16 mouse cellular contexts compared by ENCODE assay signal in the genomic region with DNA sequence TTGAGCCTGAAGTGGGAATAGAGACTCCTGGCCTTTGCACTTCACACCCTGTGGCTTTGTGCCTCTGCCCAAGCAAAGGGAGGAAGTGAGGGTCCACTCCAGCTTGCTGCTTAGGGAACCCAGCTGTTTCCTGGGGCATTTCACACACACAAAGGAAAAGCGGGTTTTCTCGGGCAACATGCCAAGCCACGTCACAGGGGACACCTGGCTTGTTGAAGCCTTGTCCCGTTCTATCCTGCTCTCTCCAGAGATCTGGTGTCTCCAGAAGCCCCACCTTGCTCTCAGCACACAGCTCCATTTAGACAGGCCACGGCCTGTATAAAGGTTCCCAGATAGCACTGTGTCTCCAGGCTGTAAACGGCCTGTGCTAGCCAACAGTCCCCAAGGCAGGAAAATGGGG. TPM values are rescaled to one million over a fixed set of nuclear protein-coding genes. Genes with fewer than 3 reads are reported as not detected.
DNase-seq lines count a peak whose midpoint lies in the region; ATAC-seq and TF ChIP-seq lines count a peak whose summit lies in the region.
"Had no signal": no experiment of that assay in that cellular context is flagged by ENCODE, and none has a peak within 500 bp of the region (broad histone marks: within the 10 kb centered on the region; RNA-seq: fewer than 3 reads in every experiment).

No protein-coding gene starts in this region.

- H3K9ac ChIP-seq in forebrain, embryonic 14.5 days (ENCODE audit: low read length), result no peak overlapping the region
- H3K9ac ChIP-seq in lung, embryonic 14.5 days, result no peak overlapping the region
- H3K9ac ChIP-seq: hindbrain, embryonic 14.5 days; limb, embryonic 13.5 days; lung, embryonic 15.5 days; neural tube, embryonic 13.5 days had no signal

- H3K27ac ChIP-seq in forebrain, embryonic 10.5 days, result 0 out of 2 replicates have a peak overlapping the region, but pooled peaks have one; percentile 7
- no peak overlapping the region for H3K27ac ChIP-seq in forebrain, embryonic 14.5 days (ENCODE audit: low read depth, low read length)
- no peak overlapping the region for H3K27ac ChIP-seq in lung, embryonic 14.5 days (ENCODE audit: low read depth)
- H3K27ac ChIP-seq in limb, embryonic 10.5 days, result 0 out of 2 replicates have a peak overlapping the region, but pooled peaks have one; percentile 19
- H3K27ac ChIP-seq: heart, adult 2 months; hindbrain, embryonic 14.5 days; limb, embryonic 13.5 days; lung, embryonic 15.5 days; neural tube, embryonic 13.5 days had no signal

- TF ChIP-seq POLR2A in lung, adult 2 months (IDR thresholded peaks at IDR 0.05; ENCODE audit: borderline replicate concordance, extremely low read depth, low read depth, low read length), result no peak
- no peak for TF ChIP-seq POLR2A in brain, embryonic 14.5 days (IDR thresholded peaks at IDR 0.05; ENCODE audit: borderline replicate concordance, extremely low read depth, insufficient read depth, insufficient read length, poor library complexity, severe bottlenecking)

- DNase-seq in forebrain, embryonic 10.5 days (ENCODE audit: extremely low spot score, low spot score), result no peak
- DNase-seq in forebrain, embryonic 14.5 days (ENCODE audit: low spot score), result no peak
- DNase-seq in lung, embryonic 14.5 days, result peak; percentile 50
- no peak for DNase-seq in lung, adult 2 months
- peak; percentile 31 for DNase-seq in brain, embryonic 14.5 days (ENCODE audit: low read depth)
- DNase-seq in limb, embryonic 10.5 days (ENCODE audit: low spot score), result no peak
- DNase-seq in layer of hippocampus, adult 18-20 months (ENCODE audit: low spot score in 2 of 2), result no peak
- no peak for DNase-seq in layer of hippocampus, adult 8-10 months (ENCODE audit: low spot score in 2 of 2)
- DNase-seq: heart, adult 2 months; right cerebral cortex, adult 18-20 months had no signal

- WGBS in forebrain, embryonic 10.5 days, result 92% methylated on average over 6 of the region's 6 CpGs
- WGBS in forebrain, embryonic 14.5 days, result 63% methylated on average over 6 of the region's 6 CpGs
- 52% methylated on average over 6 of the region's 6 CpGs for WGBS in lung, embryonic 14.5 days
- WGBS in lung, adult 2 months, result 44% methylated on average over 6 of the region's 6 CpGs
- WGBS in limb, embryonic 10.5 days, result 83% methylated on average over 6 of the region's 6 CpGs

- peaks cover 22% of the 10 kb centered on the region for H3K4me1 ChIP-seq in forebrain, embryonic 10.5 days
- no peaks in the 10 kb centered on the region; the same call in 1 of the 2 replicates for H3K4me1 ChIP-seq in forebrain, embryonic 14.5 days (ENCODE audit: control insufficient read depth, insufficient read depth, low read length)
- H3K4me1 ChIP-seq in lung, embryonic 14.5 days (ENCODE audit: insufficient read depth), result peaks cover 8% of the 10 kb centered on the region; the same call in 1 of the 2 replicates
- H3K4me1 ChIP-seq in lung, adult 2 months (ENCODE audit: control insufficient read depth, insufficient read depth, low read length), result peaks cover 23% of the 10 kb centered on the region
- peaks cover 14% of the 10 kb centered on the region for H3K4me1 ChIP-seq in limb, embryonic 10.5 days

- TF ChIP-seq CTCF in lung, embryonic 14.5 days (IDR thresholded peaks at IDR 0.05; ENCODE audit: low read depth), result no peak
- no peak for TF ChIP-seq CTCF in lung, adult 2 months (IDR thresholded peaks at IDR 0.05; ENCODE audit: insufficient read depth, low read length)
- TF ChIP-seq CTCF in brain, embryonic 14.5 days (IDR thresholded peaks at IDR 0.05; ENCODE audit: borderline replicate concordance, extremely low read depth, insufficient read depth, insufficient read length), result no peak

- no peaks in the 10 kb centered on the region for H3K9me3 ChIP-seq in forebrain, embryonic 10.5 days
- H3K9me3 ChIP-seq in forebrain, embryonic 14.5 days (replicated peaks; ENCODE audit: control insufficient read depth, low read length), result no peaks in the 10 kb centered on the region
- no peaks in the 10 kb centered on the region for H3K9me3 ChIP-seq in lung, embryonic 14.5 days (ENCODE audit: low read depth, low read length)
- no peaks in the 10 kb centered on the region for H3K9me3 ChIP-seq in limb, embryonic 10.5 days (replicated peaks)
- H3K9me3 ChIP-seq: limb, embryonic 13.5 days; lung, embryonic 15.5 days; neural tube, embryonic 13.5 days had no signal

- no peak overlapping the region for H3K4me2 ChIP-seq in forebrain, embryonic 14.5 days (ENCODE audit: low read length)
- H3K4me2 ChIP-seq in lung, embryonic 14.5 days, result no peak overlapping the region
- H3K4me2 ChIP-seq: hindbrain, embryonic 14.5 days; limb, embryonic 13.5 days; lung, embryonic 15.5 days; neural tube, embryonic 13.5 days had no signal

- ATAC-seq in forebrain, embryonic 14.5 days, result no peak
- ATAC-seq in lung, embryonic 14.5 days (ENCODE audit: insufficient read depth), result 0 out of 2 replicates have a peak, but pooled peaks have one; percentile 26
- ATAC-seq: activated CD4-positive, CD25-positive, alpha-beta regulatory T cell, adult 4 months; midbrain, embryonic 16.5 days had no signal

- H3K27me3 ChIP-seq in forebrain, embryonic 10.5 days (ENCODE audit: poor library complexity, severe bottlenecking), result peaks cover 12% of the 10 kb centered on the region
- no peaks in the 10 kb centered on the region for H3K27me3 ChIP-seq in forebrain, embryonic 14.5 days (replicated peaks; ENCODE audit: control insufficient read depth, insufficient read depth, low read length)
- no peaks in the 10 kb centered on the region for H3K27me3 ChIP-seq in lung, embryonic 14.5 days (ENCODE audit: insufficient read depth, low read length)
- peaks cover 6% of the 10 kb centered on the region; the same call in 1 of the 2 replicates for H3K27me3 ChIP-seq in limb, embryonic 10.5 days (ENCODE audit: low read depth, poor library complexity, severe bottlenecking)
- H3K27me3 ChIP-seq: limb, embryonic 13.5 days; lung, embryonic 15.5 days; neural tube, embryonic 13.5 days had no signal

- no peak overlapping the region for H3K4me3 ChIP-seq in forebrain, embryonic 10.5 days
- H3K4me3 ChIP-seq in forebrain, embryonic 14.5 days (ENCODE audit: low read depth, low read length), result no peak overlapping the region
- no peak overlapping the region for H3K4me3 ChIP-seq in lung, embryonic 14.5 days (ENCODE audit: low read depth, low read length)
- H3K4me3 ChIP-seq in lung, adult 2 months (replicated peaks; ENCODE audit: extremely low read depth, low read depth, low read length), result no peak overlapping the region
- H3K4me3 ChIP-seq in limb, embryonic 10.5 days, result no peak overlapping the region
- H3K4me3 ChIP-seq: heart, adult 2 months; limb, embryonic 13.5 days; lung, embryonic 15.5 days; neural tube, embryonic 13.5 days had no signal

- H3K36me3 ChIP-seq in forebrain, embryonic 10.5 days (replicated peaks), result no peaks in the 10 kb centered on the region
- no peaks in the 10 kb centered on the region for H3K36me3 ChIP-seq in forebrain, embryonic 14.5 days (ENCODE audit: control insufficient read depth, insufficient read depth, low read length)
- H3K36me3 ChIP-seq in lung, embryonic 14.5 days (ENCODE audit: insufficient read depth), result no peaks in the 10 kb centered on the region
- H3K36me3 ChIP-seq in limb, embryonic 10.5 days, result no peaks in the 10 kb centered on the region
- H3K36me3 ChIP-seq: limb, embryonic 13.5 days; lung, embryonic 15.5 days; neural tube, embryonic 13.5 days had no signal

RNA-seq across cellular contexts. Expression of a gene that starts 4.8 kb away (rescaled TPM):
- 2.7 and 3.1 TPM in 2 replicates for polyA plus RNA-seq in forebrain, embryonic 10.5 days (2016; fragmentation: Nextera tagmentation; extraction: Ambion mirVana)
- 4.3 and 6.0 TPM in 2 replicates for polyA plus RNA-seq in forebrain, embryonic 14.5 days (2014; fragmentation: Nextera tagmentation; extraction: Ambion mirVana)
- polyA plus RNA-seq in lung, embryonic 14.5 days (2014; fragmentation: Nextera tagmentation; extraction: Ambion mirVana), result 1.1 TPM in 2 replicates
- polyA plus RNA-seq in lung, adult 2 months (2012; rRNA removed), result 146 and 205 TPM in 2 replicates
- 19.6 and 21.3 TPM in 2 replicates for polyA plus RNA-seq in brain, embryonic 14.5 days (2012; rRNA removed)
- 1.2 TPM in 2 replicates for polyA plus RNA-seq in limb, embryonic 10.5 days (2016; fragmentation: Nextera tagmentation; extraction: Ambion mirVana)
- total RNA-seq in layer of hippocampus, adult 18-20 months (2021), result 10 to 100 TPM; 60.9 to 67.1 TPM
- total RNA-seq in layer of hippocampus, adult 8-10 months (2022), result 10 to 100 TPM; 55.4 to 75.1 (median 63.4) TPM

RNA-seq across cellular contexts. Expression of a gene that starts 19.1 kb away (rescaled TPM):
- polyA plus RNA-seq in forebrain, embryonic 10.5 days (2016; fragmentation: Nextera tagmentation; extraction: Ambion mirVana), result 30.3 and 32.8 TPM in 2 replicates
- polyA plus RNA-seq in forebrain, embryonic 14.5 days (2014; fragmentation: Nextera tagmentation; extraction: Ambion mirVana), result 2.2 and 3.3 TPM in 2 replicates
- polyA plus RNA-seq in lung, embryonic 14.5 days (2014; fragmentation: Nextera tagmentation; extraction: Ambion mirVana), result 9.6 and 10.7 TPM in 2 replicates
- polyA plus RNA-seq in lung, adult 2 months (2012; rRNA removed), result not detected in 2 replicates
- 2.8 and 3.9 TPM in 2 replicates for polyA plus RNA-seq in brain, embryonic 14.5 days (2012; rRNA removed)
- 21.9 and 29.6 TPM in 2 replicates for polyA plus RNA-seq in limb, embryonic 10.5 days (2016; fragmentation: Nextera tagmentation; extraction: Ambion mirVana)
- total RNA-seq in layer of hippocampus, adult 18-20 months (2021), result under 1 TPM; 0.36 to 0.57 TPM
- under 1 TPM in 3 of 4 experiments, not detected in 1; 0.25 to 0.85 (median 0.33) TPM for total RNA-seq in layer of hippocampus, adult 8-10 months (2022)
- polyA plus RNA-seq: heart, adult 2 months had no signal

RNA-seq across cellular contexts. Expression of a gene that starts 23.6 kb away (rescaled TPM):
- polyA plus RNA-seq in forebrain, embryonic 10.5 days (2016; fragmentation: Nextera tagmentation; extraction: Ambion mirVana), result 2,040 and 2,174 TPM in 2 replicates
- polyA plus RNA-seq in forebrain, embryonic 14.5 days (2014; fragmentation: Nextera tagmentation; extraction: Ambion mirVana), result 7,624 and 8,172 TPM in 2 replicates
- polyA plus RNA-seq in lung, embryonic 14.5 days (2014; fragmentation: Nextera tagmentation; extraction: Ambion mirVana), result 1,723 and 1,772 TPM in 2 replicates
- 18.8 and 38.6 TPM in 2 replicates for polyA plus RNA-seq in lung, adult 2 months (2012; rRNA removed)
- 1,070 and 2,202 TPM in 2 replicates for polyA plus RNA-seq in brain, embryonic 14.5 days (2012; rRNA removed)
- polyA plus RNA-seq in limb, embryonic 10.5 days (2016; fragmentation: Nextera tagmentation; extraction: Ambion mirVana), result 1,855 and 1,993 TPM in 2 replicates
- 100 to 1,000 TPM; 373 to 429 TPM for total RNA-seq in layer of hippocampus, adult 18-20 months (2021)
- total RNA-seq in layer of hippocampus, adult 8-10 months (2022), result 100 to 1,000 TPM; 367 to 422 (median 391) TPM

RNA-seq across cellular contexts. Expression of a gene that starts 43.5 kb away (rescaled TPM):
- 113 and 115 TPM in 2 replicates for polyA plus RNA-seq in forebrain, embryonic 10.5 days (2016; fragmentation: Nextera tagmentation; extraction: Ambion mirVana)
- 177 and 185 TPM in 2 replicates for polyA plus RNA-seq in forebrain, embryonic 14.5 days (2014; fragmentation: Nextera tagmentation; extraction: Ambion mirVana)
- 119 and 125 TPM in 2 replicates for polyA plus RNA-seq in lung, embryonic 14.5 days (2014; fragmentation: Nextera tagmentation; extraction: Ambion mirVana)
- polyA plus RNA-seq in lung, adult 2 months (2012; rRNA removed), result 115 and 169 TPM in 2 replicates
- 152 and 168 TPM in 2 replicates for polyA plus RNA-seq in brain, embryonic 14.5 days (2012; rRNA removed)
- polyA plus RNA-seq in limb, embryonic 10.5 days (2016; fragmentation: Nextera tagmentation; extraction: Ambion mirVana), result 104 and 109 TPM in 2 replicates
- total RNA-seq in layer of hippocampus, adult 18-20 months (2021), result 10 to 100 TPM; 69.0 to 70.7 TPM
- 10 to 100 TPM; 65.9 to 74.2 (median 67.9) TPM for total RNA-seq in layer of hippocampus, adult 8-10 months (2022)

Comparison
In these comparisons a context has a peak if more than half of its experiments do, and no peak if none do; other contexts are left out.
1. DNase-seq: peak in lung, embryonic 14.5 days (single experiment) and brain, embryonic 14.5 days (single experiment); none in forebrain, embryonic 10.5 days (single experiment), forebrain, embryonic 14.5 days (single experiment), lung, adult 2 months (single experiment), limb, embryonic 10.5 days (single experiment), layer of hippocampus, adult 18-20 months (0 of 2) and layer of hippocampus, adult 8-10 months (0 of 2).
2. H3K27ac ChIP-seq: peak in forebrain, embryonic 10.5 days (single experiment) and limb, embryonic 10.5 days (single experiment); none in forebrain, embryonic 14.5 days (single experiment) and lung, embryonic 14.5 days (single experiment).
3. RNA of a gene that starts 23.6 kb away (polyA plus RNA-seq): 7,624 to 8,172 TPM in forebrain, embryonic 14.5 days, 1,070 to 2,202 TPM in brain, embryonic 14.5 days, 2,040 to 2,174 TPM in forebrain, embryonic 10.5 days, 1,855 to 1,993 TPM in limb, embryonic 10.5 days and 1,723 to 1,772 TPM in lung, embryonic 14.5 days; 18.8 to 38.6 TPM in lung, adult 2 months; every median in the first group is over 10 times any median in the second.